Mouse (Mus musculus) frontal cortex, adult (tissue): ENCODE data around the gene Lrrc8d.
"Not testable (repeated sequence)": the region's sequence is repeated elsewhere in the genome, so short reads cannot be mapped to it uniquely, and the experiment has no call there.

Experiments used
- ATAC-seq: cut with Nextera tagmentation; 2 replicates; pipeline ENCODE4 v1.9.2; 2017; ENCODE audit warnings: mild to moderate bottlenecking, moderate library complexity, mixed read lengths; ENCODE audit not compliant: low TSS enrichment

Lrrc8d gene

GRCm38 (mm10) chr5:105685780-105686305, 13.9 kb upstream of the Lrrc8d start:
- ATAC-seq = not testable (repeated sequence)

GRCm38 (mm10) chr5:105686331-105686995, 13.3 kb upstream of the Lrrc8d start:
- ATAC-seq = no peak

- ATAC-seq = peak; percentile 77
These were observed 9.0 kb upstream of the Lrrc8d start for GRCm38 (mm10) chr5:105690502-105691454.

GRCm38 (mm10) chr5:105691645-105692044, 8.1 kb upstream of the Lrrc8d start:
- ATAC-seq = no peak

GRCm38 (mm10) chr5:105694339-105694930, 5.3 kb upstream of the Lrrc8d start:
- no peak for ATAC-seq

- ATAC-seq = no peak
These were observed 3.7 kb upstream of the Lrrc8d start for GRCm38 (mm10) chr5:105696049-105696448.

GRCm38 (mm10) chr5:105697886-105698285, 1.9 kb upstream of the Lrrc8d start:
- no peak for ATAC-seq

GRCm38 (mm10) chr5:105698694-105699093, 1.1 kb upstream of the Lrrc8d start:
- no peak for ATAC-seq

GRCm38 (mm10) chr5:105700070-105700851, 492 bp downstream of the Lrrc8d start:
- ATAC-seq = peak; percentile 69

- no peak for ATAC-seq
These were observed 1.6 kb downstream of the Lrrc8d start for GRCm38 (mm10) chr5:105701326-105701725.

GRCm38 (mm10) chr5:105701844-105702243, 2.1 kb downstream of the Lrrc8d start:
- no peak for ATAC-seq

- no peak for ATAC-seq
These were observed 3.0 kb downstream of the Lrrc8d start for GRCm38 (mm10) chr5:105702580-105703285.

GRCm38 (mm10) chr5:105703286-105703655, 3.5 kb downstream of the Lrrc8d start:
- ATAC-seq = no peak

- ATAC-seq = no peak
These were observed 4.8 kb downstream of the Lrrc8d start for GRCm38 (mm10) chr5:105704573-105704972.

GRCm38 (mm10) chr5:105706635-105707034, 6.9 kb downstream of the Lrrc8d start:
- no peak for ATAC-seq

- no peak for ATAC-seq
These were observed 8.5 kb downstream of the Lrrc8d start for GRCm38 (mm10) chr5:105708276-105708675.

- no peak for ATAC-seq
These were observed 10.7 kb downstream of the Lrrc8d start for GRCm38 (mm10) chr5:105710473-105710872.

- no peak for ATAC-seq
These were observed 14.7 kb downstream of the Lrrc8d start for GRCm38 (mm10) chr5:105714446-105714845.

GRCm38 (mm10) chr5:105715095-105715494, 15.3 kb downstream of the Lrrc8d start:
- no peak for ATAC-seq

GRCm38 (mm10) chr5:105715531-105716124, 15.9 kb downstream of the Lrrc8d start:
- no peak for ATAC-seq
